Mouse (Mus musculus) layer of hippocampus, postnatal 25 days (tissue): ENCODE measurements around the gene Bmpr1b. TPM values are rescaled to one million over a fixed set of nuclear protein-coding genes. Genes with fewer than 3 reads are reported as not detected.
"Not testable (repeated sequence)": the region's sequence is repeated elsewhere in the genome, so short reads cannot be mapped to it uniquely, and the experiment has no call there.

ENCODE experiments used
- DNase-seq, 2 experiments: peaks; one replicate each; pipeline ENCODE4 v3.0.0; 2022; ENCODE audit warnings: mixed read lengths in 2 of 2, low spot score in 1 of 2; ENCODE audit errors: extremely low spot score in 1 of 2
- total RNA-seq, 2 experiments: library from RNA; stranded (reverse); gene quantifications; 2 replicates each; pipeline ENCODE4 v1.2.3; 2021

The Bmpr1b gene
- 10 to 100 TPM; 17.1 to 18.7 TPM for total RNA-seq

DNA sequence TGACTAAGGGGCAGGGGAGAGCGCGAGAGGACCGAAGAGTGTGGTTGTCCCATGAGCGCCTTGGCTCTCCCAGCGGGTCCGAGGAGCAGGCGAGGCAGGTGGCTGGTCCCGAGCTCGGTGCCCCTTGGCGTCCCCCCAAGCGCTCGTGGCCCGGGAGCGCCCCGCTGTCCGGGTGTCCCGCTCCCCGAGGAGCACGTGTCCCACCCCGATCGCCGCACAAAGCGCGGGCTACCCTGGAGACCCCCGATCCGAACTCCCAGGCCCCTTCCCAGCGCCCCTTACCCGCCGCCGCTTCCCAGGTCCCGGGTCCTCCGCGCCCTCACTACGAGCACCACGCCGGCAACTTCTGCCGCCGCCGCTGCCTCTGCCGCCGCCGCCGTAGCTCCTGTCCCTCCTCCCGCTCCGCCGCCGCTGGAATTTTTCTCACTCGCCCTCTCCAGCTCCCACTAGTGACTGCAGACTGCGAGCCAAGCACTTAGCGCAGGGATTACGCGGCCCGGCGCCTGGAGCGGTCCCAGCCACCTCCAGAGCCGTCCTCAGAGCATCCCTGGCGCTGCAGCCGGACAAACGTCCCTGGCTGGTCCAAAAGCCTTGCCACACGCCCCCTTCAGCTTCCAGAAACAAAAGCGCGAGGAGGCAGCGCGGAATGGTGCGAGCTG lies at the start of gene Bmpr1b:
Gene Bmpr1b, minus strand, starts transcription at position 563 of the 659 bp plus-strand sequence.
- DNase-seq: peak; percentile 51 to 59

- DNase-seq: no peak
Observed at GRCm38 (mm10) chr3:142212821-142213220, 43.6 kb upstream of the Bmpr1b start.

DNA sequence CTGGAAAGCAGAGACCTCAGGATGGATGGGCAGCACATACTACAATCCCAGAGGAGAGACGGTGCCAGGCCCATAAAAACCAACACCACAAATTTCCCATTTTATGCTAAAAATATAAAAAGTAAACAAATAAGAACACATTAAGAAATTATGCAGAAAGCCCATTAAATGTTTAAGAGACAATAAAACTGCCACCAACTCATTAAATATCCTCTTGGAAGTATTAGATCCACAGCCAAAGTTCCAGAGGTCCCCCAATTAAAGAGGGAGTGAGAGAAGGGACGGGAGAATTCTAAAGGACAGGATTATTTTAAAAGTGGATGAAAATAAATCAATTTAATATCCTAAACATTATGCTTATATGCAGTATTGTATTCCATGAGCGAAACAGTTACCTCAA lies 43.0 kb upstream of the Bmpr1b start:
- DNase-seq: no peak

- no peak for DNase-seq
Observed at GRCm38 (mm10) chr3:142209981-142210380, 40.8 kb upstream of the Bmpr1b start.

DNA sequence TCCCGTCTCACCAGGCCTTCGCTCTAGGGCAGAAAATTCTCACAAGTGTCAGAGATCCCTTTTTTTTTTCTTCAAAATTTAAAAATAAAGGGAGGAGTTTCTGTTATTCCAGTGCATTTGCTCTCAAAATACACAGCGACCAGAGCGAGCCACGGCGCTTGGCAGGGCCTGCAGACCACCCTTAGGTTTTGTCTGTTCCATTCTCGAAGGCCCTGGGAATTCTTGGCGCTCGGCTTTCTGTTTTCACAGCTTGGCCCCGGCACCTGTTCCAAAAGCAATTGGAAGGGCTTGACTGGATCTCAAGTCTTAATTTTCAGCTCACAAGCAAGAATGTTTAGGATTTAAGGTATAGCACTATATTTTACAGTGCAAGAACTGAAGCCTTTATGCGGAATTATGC lies 39.8 kb upstream of the Bmpr1b start:
- no peak for DNase-seq

GRCm38 (mm10) chr3:142207488-142207887 lies 38.3 kb upstream of the Bmpr1b start:
- DNase-seq: no peak

- DNase-seq: no peak
Observed at GRCm38 (mm10) chr3:142206316-142206715, 37.1 kb upstream of the Bmpr1b start.

- DNase-seq: no peak
Observed at GRCm38 (mm10) chr3:142196142-142196541, 26.9 kb upstream of the Bmpr1b start.

GRCm38 (mm10) chr3:142191627-142192026 lies 22.4 kb upstream of the Bmpr1b start:
- DNase-seq: not testable (repeated sequence)

GRCm38 (mm10) chr3:142186551-142186950 lies 17.3 kb upstream of the Bmpr1b start:
- DNase-seq: no peak

DNA sequence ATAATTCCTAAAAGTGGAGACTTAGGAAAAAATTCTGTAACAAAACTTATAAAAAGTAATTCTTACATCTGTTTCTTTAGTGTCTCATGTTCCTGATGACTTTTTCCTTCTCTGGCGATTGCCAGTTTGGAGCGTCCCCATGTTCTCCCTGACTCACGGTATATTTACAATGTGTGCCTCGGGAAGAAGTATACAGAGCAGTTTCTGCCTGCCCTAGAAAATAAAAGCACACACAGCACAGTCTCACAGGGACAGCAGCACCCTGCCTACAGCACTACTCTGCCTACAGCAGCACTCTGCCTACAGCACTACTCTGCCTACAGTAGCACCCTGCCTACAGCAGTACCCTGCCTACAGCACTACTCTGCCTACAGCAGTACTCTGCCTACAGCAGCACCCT lies 4.8 kb upstream of the Bmpr1b start:
- no peak for DNase-seq

GRCm38 (mm10) chr3:142168251-142168862 lies 868 bp downstream of the Bmpr1b start:
- DNase-seq: no peak

- no peak for DNase-seq
Observed at GRCm38 (mm10) chr3:142164981-142165380, 4.2 kb downstream of the Bmpr1b start.

GRCm38 (mm10) chr3:142163896-142164295 lies 5.3 kb downstream of the Bmpr1b start:
- DNase-seq: no peak

DNA sequence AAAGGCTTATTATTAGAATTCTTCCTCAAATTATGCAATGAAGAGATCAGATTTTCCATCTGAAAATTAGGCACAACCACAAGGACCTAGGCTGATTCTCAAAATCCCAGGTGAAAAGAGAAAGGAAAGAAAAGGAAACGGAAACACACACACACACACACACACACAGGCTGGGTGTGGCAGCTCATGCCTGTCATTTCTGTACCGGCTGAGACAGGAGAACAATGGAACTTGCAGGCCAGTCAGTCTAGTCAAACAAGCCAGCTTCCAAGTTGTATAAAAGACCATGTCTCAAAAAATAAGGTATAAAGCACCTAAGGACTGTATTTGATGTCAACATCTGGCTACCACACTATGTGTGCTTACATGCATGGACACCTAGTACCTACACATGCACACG lies 7.8 kb downstream of the Bmpr1b start:
- no peak for DNase-seq

DNA sequence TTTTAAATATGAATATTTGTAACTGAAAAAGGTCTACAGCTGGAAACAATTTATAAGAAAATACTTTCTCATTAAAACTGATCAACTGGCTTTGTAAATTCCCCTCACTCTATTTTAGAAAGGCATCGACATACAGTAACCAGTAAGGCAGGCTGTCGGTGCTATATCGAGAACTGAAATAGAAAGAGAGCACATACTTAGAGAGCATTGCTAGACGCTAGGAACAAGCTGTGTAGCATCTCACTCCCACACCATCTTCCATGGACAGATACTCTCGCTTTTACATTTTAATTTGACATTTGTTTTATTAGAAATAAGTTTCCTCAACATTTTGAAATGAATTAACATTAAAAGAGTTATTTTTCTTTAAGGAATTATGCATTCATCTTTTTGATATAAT lies 17.2 kb downstream of the Bmpr1b start:
- no peak for DNase-seq

DNA sequence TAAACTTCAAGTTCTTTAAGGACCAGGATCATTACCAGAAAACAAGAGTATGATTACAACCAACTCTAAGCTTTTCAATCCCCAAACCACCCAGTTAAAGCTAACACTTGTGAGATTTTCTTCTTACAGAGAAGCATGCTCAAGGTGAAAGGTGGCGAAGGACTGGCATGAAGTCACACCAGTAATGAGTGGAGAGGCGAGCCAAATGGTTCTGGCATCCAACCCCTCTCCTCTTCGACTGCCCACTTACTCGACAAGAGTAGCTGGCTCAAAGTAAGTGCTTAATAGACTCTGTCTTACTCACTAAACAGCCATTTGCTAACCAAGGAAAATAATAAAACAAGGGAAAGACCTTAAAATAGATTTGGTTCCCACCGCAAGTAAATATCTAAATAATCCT lies 30.4 kb downstream of the Bmpr1b start:
- no peak for DNase-seq

- no peak for DNase-seq
Observed at GRCm38 (mm10) chr3:142126379-142126778, 42.8 kb downstream of the Bmpr1b start.

GRCm38 (mm10) chr3:142125556-142125955 lies 43.7 kb downstream of the Bmpr1b start:
- DNase-seq: no peak

GRCm38 (mm10) chr3:142124255-142124654 lies 45.0 kb downstream of the Bmpr1b start:
- DNase-seq: no peak

DNA sequence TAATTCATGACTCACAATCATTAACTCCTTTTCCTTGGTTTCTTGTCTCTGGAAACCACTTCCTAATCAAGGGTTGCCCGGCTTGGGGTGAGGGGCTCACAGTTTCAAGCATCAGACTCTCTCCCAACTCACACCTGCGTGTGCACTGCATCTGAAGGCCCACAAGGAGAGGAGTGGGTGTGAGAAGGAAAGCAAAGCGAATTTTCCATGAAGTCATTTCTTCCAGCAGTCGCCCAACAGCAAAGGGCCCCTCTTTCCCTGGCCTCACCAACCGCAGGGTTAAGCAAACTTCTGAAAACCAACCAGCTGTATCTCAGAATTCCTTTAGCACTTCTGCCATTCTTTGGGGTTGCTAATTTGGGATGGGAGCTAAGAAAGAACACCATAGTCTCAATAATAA lies 46.8 kb downstream of the Bmpr1b start:
- no peak for DNase-seq

DNA sequence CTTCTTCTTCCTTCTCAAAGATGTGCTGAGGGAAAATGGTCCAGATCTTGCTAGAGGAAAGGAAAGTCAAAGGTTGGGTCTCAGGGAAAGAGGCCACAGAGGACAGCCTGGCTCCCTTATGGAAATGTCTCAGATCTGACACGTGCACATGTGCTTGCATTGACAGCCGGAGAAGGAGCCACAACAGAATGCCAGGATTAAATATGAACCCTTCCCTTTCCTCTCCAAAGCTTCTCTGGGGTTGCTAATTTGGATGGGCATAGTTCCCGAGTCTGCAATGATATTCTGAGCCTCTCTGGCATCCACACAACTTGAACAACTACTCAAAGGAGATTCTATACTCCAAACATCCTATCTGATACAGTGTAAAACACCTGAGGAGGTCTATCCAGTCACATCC lies 48.4 kb downstream of the Bmpr1b start:
- DNase-seq: no peak
